Mouse (Mus musculus): ENCODE results near the gene Suclg2.
"Not testable (repeated sequence)": the region's sequence is repeated elsewhere in the genome, so short reads cannot be mapped to it uniquely, and the experiment has no call there.

The Suclg2 gene

GRCm38 (mm10) chr6:95619817-95620216 lies 98.8 kb downstream of the Suclg2 start:
- no peak for DNase-seq

DNA sequence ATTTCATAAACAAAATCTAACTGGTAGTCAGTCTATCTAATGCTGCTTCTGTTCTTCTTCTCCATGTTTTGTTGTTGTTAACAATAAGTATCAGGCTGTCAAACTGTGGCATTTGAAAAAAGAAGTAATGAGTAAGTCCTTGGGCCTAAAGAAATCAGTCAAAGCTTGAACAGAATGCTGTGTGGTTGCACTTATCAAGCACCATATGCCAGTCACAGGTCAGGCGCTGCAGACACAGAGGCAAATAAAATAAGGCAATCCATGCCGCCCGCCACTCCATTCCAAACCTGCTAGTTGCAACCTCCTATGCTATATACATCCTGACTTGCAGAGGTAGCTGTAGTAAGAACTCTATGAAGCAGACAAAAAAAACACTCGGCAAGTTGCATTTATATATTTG lies 100.2 kb downstream of the Suclg2 start:
- no peak for DNase-seq

DNA sequence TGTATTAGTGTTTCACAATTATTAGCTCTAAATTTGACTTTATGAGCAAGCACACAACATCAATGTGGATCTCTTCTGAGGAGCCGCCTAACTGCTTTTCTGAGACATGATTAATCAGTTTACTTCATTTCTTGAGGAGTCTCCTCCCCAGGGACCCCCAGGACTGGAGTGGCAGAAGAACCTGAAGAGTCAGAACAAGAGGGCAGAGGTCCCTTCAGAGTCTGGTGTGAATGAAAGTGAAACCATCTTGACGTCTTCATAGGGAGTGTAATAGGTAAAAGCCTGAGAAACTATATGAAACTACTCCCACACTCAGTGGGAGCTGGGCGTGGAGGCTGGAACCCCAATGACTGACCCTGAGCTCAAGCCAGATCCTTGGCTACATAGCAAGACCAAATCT lies 105.4 kb downstream of the Suclg2 start:
- no peak for DNase-seq

- DNase-seq = no peak
These were observed 106.1 kb downstream of the Suclg2 start for GRCm38 (mm10) chr6:95612412-95613022.

GRCm38 (mm10) chr6:95611059-95611458 lies 107.5 kb downstream of the Suclg2 start:
- no peak for DNase-seq

GRCm38 (mm10) chr6:95608123-95608522 lies 110.5 kb downstream of the Suclg2 start:
- DNase-seq = no peak

DNA sequence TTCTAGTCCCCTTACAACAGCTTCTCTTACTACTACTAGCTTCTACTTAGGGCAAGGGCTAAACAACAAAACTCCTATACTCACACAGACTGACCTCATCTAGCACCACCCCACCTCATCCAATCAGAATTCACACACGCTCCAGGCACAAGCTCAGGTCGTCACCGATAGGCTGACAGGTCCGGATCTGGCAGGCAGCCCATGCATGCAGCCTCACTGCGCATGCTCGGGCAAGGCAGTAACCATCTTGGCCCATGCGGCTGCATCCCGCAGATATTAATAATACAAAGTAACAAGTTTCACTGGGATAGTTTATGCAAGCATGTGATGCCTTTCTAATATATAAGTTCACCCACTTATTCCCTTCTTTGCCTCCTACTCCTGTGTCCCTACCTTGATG lies 117.9 kb downstream of the Suclg2 start:
- DNase-seq = not testable (repeated sequence)

GRCm38 (mm10) chr6:95596766-95597750 lies 121.5 kb downstream of the Suclg2 start:
- no peak for DNase-seq

DNA sequence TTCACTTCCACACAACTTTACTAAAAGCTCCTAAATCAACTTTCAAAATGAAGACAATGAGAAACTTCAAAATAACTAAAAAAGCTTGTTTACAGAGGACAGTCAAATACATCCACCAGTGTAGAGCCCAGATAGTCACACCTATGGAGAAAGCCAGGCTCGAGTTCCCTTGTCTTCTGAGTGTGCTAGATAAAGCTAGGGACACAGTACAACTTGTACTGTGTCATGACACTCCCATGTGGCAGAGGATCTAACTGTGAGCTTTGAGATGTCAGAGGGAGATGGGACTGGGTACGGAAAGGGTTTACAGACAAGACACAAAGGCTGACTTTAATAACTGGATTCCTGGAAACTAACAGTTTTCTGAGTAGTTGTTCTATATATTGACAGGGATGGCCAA lies 122.7 kb downstream of the Suclg2 start:
- DNase-seq = no peak

DNA sequence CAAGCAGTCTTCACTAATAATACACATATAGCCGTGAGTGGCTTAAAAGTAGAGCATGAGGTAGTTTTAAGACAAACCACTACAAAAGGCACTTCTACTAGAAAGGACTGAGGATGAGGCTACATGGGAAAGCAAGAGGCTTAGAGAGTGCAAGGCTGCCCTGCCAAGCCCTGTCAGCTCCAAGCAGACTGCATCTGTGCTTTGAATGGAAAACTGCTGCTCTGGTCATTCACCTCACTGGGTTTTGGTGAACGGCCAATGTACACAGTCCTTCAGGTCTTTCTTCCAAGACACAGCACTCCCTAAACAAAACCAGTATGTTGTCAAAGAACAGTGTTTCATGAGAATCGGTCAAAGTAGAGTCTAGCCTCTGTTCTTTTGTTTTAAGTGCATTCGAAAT lies 124.4 kb downstream of the Suclg2 start:
- DNase-seq = no peak

- no peak for DNase-seq
These were observed 126.2 kb downstream of the Suclg2 start for GRCm38 (mm10) chr6:95592396-95592795.

GRCm38 (mm10) chr6:95590463-95590862 lies 128.1 kb downstream of the Suclg2 start:
- no peak for DNase-seq

GRCm38 (mm10) chr6:95587108-95587796 lies 131.3 kb downstream of the Suclg2 start:
- DNase-seq = no peak

GRCm38 (mm10) chr6:95581893-95582292 lies 136.7 kb downstream of the Suclg2 start:
- DNase-seq = no peak

DNA sequence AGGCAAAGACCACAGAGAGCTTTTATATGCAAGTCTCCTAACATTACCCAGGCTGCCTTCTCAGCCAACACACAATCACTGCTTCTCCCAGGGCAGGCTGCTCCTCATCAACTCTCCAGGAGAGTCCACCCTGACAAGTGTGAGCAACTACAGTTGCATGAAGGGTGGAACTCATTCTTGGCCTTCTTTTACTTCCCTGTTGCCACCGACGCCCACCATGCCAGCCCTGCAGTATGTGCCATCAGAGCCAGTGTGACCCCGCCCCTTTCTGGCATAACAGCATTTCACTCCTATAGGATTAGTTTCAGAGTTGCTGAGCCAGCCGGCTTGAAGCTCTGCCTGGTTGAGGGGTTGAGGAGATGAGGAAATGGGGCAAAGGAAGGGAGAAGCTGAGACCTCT lies 138.8 kb downstream of the Suclg2 start:
- DNase-seq = no peak

DNA sequence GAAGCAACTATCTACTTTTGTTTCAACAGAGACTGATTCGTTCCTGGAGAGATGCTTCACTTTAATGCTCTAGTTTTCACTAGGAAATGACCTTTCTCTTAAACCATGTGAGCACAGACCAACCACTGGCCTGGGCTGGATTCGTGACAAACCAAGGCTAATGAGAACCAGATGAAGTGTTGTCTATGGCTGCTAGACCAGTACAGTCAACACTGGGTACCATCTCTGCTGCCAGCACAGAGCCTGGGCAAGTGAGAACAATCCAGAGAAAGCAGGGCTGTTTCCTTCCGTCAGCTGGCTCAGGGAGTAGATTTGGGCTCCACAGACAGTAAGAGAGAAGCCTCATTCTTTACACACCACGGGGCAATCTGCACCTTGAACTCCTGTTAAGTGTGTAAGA lies 143.1 kb downstream of the Suclg2 start:
- no peak for DNase-seq

GRCm38 (mm10) chr6:95574867-95575266 lies 143.7 kb downstream of the Suclg2 start:
- no peak for DNase-seq

GRCm38 (mm10) chr6:95574389-95574788 lies 144.2 kb downstream of the Suclg2 start:
- DNase-seq = no peak

GRCm38 (mm10) chr6:95573035-95573759 lies 145.4 kb downstream of the Suclg2 start:
- DNase-seq = no peak

DNA sequence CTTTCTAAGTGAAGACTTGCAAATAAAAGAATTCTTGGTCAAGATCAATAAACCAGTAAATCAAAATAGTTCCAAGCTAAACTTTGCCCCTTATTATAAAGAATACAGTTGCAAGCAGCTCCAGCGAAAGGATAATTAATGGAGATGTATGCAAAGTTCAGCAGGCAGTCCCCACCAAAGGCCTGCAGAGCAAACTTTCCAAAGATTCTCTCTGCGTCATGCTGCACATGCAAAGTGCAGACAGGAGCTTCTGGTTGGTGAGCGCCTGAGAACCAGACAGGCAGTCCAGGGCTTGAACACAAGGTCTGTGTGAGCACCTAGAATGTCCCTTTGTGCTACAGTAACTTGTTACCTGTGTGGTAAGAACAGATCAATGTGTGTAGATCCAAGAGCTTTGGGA lies 147.0 kb downstream of the Suclg2 start:
- no peak for DNase-seq

DNA sequence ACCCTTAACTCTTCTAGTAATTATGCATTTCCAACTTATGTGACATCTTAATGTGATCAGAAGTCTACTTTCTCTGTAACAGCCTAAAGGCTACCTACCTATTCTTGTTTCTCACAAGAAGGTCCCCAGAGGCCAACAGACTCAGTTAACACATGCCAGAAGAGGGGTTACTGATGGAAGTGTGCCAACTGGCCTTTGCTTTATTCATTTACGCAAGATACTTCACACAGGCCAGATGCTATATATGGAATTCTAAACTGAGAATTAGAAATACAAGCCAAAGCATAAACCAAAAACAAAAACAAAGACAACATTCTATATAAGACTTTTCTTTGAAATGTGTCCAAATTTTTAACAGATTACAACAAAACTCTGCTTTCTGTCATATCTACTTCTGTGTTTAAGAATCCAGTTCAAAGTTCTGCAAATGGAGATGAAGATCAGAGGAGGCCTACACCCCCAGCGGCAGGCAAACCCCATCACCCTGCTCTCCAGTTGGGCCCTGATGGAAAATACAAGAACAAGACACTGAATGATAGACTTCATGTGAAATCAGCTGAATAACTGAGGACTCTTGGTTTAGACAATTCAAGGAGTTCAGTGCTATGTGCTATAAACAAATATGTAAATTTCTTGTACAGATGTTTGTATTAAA lies 155.1 kb downstream of the Suclg2 start:
- DNase-seq = no peak

DNA sequence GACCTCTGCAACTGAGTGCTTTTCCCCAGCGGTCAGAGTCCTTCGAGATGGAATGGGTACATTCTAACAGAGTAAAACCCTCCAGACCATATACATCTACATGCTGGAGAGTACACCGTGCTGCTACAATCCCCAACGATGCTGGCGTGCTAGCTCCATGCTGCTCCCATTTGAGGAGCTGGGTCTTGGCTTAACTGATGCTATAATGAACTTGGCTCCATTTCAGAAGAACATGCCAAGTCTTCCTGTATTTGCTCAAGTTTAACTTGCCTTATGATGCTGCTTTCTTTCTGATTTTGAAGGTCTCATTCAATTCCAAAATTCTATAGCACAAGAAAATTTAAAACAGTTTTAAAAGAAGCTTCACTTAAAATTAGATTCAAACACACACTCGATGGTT lies 162.3 kb downstream of the Suclg2 start:
- DNase-seq = no peak

Data from cerebellum, adult 18-20 months (tissue).